Mouse (Mus musculus) megakaryocyte, embryonic 14.5 days (primary cell): ENCODE data around the gene Irf6.

Experiments
- FLI1 ChIP-seq: IDR thresholded peaks from 2 replicates; pipeline ENCODE4 v1.6.1; 2012; ENCODE audit warnings: low read length, inconsistent platforms, mixed read lengths
- GATA1 ChIP-seq: IDR thresholded peaks from 3 replicates; pipeline ENCODE4 v1.6.1; 2012; ENCODE audit warnings: mixed read lengths, low read length, inconsistent platforms, borderline replicate concordance

GRCm38 (mm10) chr1:193181104-193181503 is 28.2 kb downstream of the Irf6 start:
- TF ChIP-seq GATA1 (no peak), FLI1 (no peak)
